In the genomic region with DNA sequence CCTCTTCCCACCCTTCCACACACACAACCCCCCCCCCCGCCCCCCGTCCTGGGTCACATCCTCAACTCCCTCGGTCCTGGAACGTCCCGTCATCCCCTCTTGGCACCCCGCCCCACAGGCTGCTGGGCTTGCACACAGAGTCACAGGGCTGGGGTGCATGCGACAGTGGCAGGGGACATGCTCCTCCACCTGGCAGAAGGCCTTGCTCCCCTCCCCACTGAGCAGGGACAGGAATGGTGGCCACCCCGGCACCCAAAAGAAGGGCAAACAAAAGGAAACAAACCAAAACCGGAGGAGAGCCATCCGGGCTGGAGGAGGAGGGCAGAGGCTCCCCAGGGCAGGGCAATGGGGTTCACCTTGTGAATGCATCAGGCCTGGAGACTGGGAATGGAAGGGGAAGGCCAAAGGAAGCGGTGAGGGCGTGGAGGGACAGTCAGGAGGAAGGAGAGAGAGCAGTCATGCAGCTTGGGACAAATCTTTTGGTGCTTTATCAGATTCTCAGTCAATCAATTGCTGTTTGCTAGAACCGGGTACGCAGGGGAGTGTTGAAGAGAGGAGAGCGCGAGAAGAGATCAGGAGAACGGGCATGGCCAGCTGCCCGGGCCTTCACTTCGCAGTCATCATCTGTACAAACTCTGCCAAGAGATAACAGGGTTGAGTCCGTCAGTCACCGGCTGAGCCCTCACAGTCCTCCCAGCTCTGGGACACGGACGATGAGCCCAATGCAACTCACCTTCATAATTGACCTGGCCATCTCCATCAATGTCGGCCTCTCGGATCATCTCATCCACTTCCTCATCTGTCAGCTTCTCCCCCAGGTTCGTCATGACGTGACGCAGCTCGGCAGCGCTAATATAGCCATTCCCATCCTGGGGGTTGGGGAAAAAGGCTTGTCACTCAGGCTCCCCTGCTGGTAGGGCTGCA, we compare ENCODE assay signal across 13 mouse cellular contexts. TPM values are rescaled to one million over a fixed set of nuclear protein-coding genes. Genes with fewer than 3 reads are reported as not detected.
DNase-seq lines count a peak whose midpoint lies in the region; ATAC-seq and TF ChIP-seq lines count a peak whose summit lies in the region.
"Had no signal": no experiment of that assay in that cellular context is flagged by ENCODE, and none has a peak within 500 bp of the region (broad histone marks: within the 10 kb centered on the region; RNA-seq: fewer than 3 reads in every experiment).

No protein-coding gene starts in this region.

- ATAC-seq in forebrain, embryonic 12.5 days (ENCODE audit: low FRiP score): no peak
- ATAC-seq in lung, embryonic 16.5 days (ENCODE audit: low read depth): 0 out of 2 replicates have a peak, but pooled peaks have one; percentile 12
- no peak for ATAC-seq in megakaryocyte, adult 5-6 weeks (ENCODE audit: poor library complexity, severe bottlenecking)
- ATAC-seq: inflammation-experienced regulatory T-cells, adult 6 months; midbrain, embryonic 13.5 days had no signal

- no peak for TF ChIP-seq CTCF in kidney, adult 2 months (conservative IDR thresholded peaks at IDR 0.05; ENCODE audit: insufficient read depth, insufficient read length, low read depth, low read length)
- TF ChIP-seq CTCF in cerebellum, adult 2 months (IDR thresholded peaks at IDR 0.05; ENCODE audit: borderline replicate concordance, insufficient read depth, low read depth, low read length): no peak

- WGBS in forebrain, embryonic 12.5 days: 89% methylated on average over 30 of the region's 30 CpGs
- WGBS in forebrain, embryonic 10.5 days: 89% methylated on average over 30 of the region's 30 CpGs
- WGBS in kidney, adult 2 months: 80% methylated on average over 30 of the region's 30 CpGs
- WGBS in lung, embryonic 16.5 days: 60% methylated on average over 30 of the region's 30 CpGs
- 45% methylated on average over 30 of the region's 30 CpGs for WGBS in cerebellum, adult 2 months

- no peak overlapping the region for H3K4me3 ChIP-seq in forebrain, embryonic 12.5 days (replicated peaks)
- H3K4me3 ChIP-seq in forebrain, embryonic 10.5 days: no peak overlapping the region
- H3K4me3 ChIP-seq in kidney, adult 2 months (ENCODE audit: insufficient read depth, low read depth, low read length): no peak overlapping the region
- no peak overlapping the region for H3K4me3 ChIP-seq in lung, embryonic 16.5 days (ENCODE audit: low read length)
- H3K4me3 ChIP-seq in cerebellum, adult 2 months (replicated peaks; ENCODE audit: insufficient read depth, low read depth, low read length): no peak overlapping the region
- H3K4me3 ChIP-seq: limb, embryonic 13.5 days; midbrain, embryonic 13.5 days; neural tube, embryonic 12.5 days had no signal

- no peak overlapping the region for H3K4me2 ChIP-seq in forebrain, embryonic 12.5 days
- no peak overlapping the region for H3K4me2 ChIP-seq in lung, embryonic 16.5 days (ENCODE audit: low read depth, low read length)
- H3K4me2 ChIP-seq: limb, embryonic 13.5 days; lung, embryonic 14.5 days; midbrain, embryonic 13.5 days; neural tube, embryonic 12.5 days had no signal

- H3K4me1 ChIP-seq in forebrain, embryonic 12.5 days: peaks cover 28% of the 10 kb centered on the region
- peaks cover 24% of the 10 kb centered on the region for H3K4me1 ChIP-seq in forebrain, embryonic 10.5 days
- peaks cover 7% of the 10 kb centered on the region for H3K4me1 ChIP-seq in kidney, adult 2 months (ENCODE audit: control insufficient read depth, insufficient read depth, low read length)
- peaks cover 25% of the 10 kb centered on the region for H3K4me1 ChIP-seq in lung, embryonic 16.5 days (replicated peaks; ENCODE audit: control insufficient read depth, insufficient read depth, low read length)
- peaks cover 46% of the 10 kb centered on the region for H3K4me1 ChIP-seq in cerebellum, adult 2 months (ENCODE audit: control insufficient read depth, insufficient read depth, low read length)

- no peaks in the 10 kb centered on the region for H3K27me3 ChIP-seq in forebrain, embryonic 12.5 days
- H3K27me3 ChIP-seq in forebrain, embryonic 10.5 days (ENCODE audit: poor library complexity, severe bottlenecking): no peaks in the 10 kb centered on the region
- H3K27me3 ChIP-seq in kidney, adult 2 months (replicated peaks; ENCODE audit: control insufficient read depth, insufficient read depth, low read length): no peaks in the 10 kb centered on the region
- no peaks in the 10 kb centered on the region for H3K27me3 ChIP-seq in lung, embryonic 16.5 days (ENCODE audit: control insufficient read depth, insufficient read depth, low read depth, low read length)
- H3K27me3 ChIP-seq in cerebellum, adult 2 months (ENCODE audit: control insufficient read depth, insufficient read depth, low read length): no peaks in the 10 kb centered on the region
- H3K27me3 ChIP-seq: limb, embryonic 13.5 days; midbrain, embryonic 13.5 days; neural tube, embryonic 12.5 days had no signal

- H3K36me3 ChIP-seq in forebrain, embryonic 12.5 days (replicated peaks): peaks cover 61% of the 10 kb centered on the region
- peaks cover 81% of the 10 kb centered on the region for H3K36me3 ChIP-seq in forebrain, embryonic 10.5 days (replicated peaks)
- 0 out of 2 replicates have a peak, but pooled peaks cover 2% of the 10 kb centered on the region for H3K36me3 ChIP-seq in kidney, adult 2 months (ENCODE audit: control insufficient read depth, insufficient read depth, low read length)
- peaks cover 23% of the 10 kb centered on the region for H3K36me3 ChIP-seq in lung, embryonic 16.5 days (ENCODE audit: control insufficient read depth, insufficient read depth, low read length)

- no peaks in the 10 kb centered on the region for H3K9me3 ChIP-seq in forebrain, embryonic 12.5 days
- no peaks in the 10 kb centered on the region for H3K9me3 ChIP-seq in forebrain, embryonic 10.5 days
- no peaks in the 10 kb centered on the region for H3K9me3 ChIP-seq in lung, embryonic 16.5 days (ENCODE audit: control insufficient read depth, low read length)
- H3K9me3 ChIP-seq: limb, embryonic 13.5 days; midbrain, embryonic 13.5 days; neural tube, embryonic 12.5 days had no signal

- no peak for DNase-seq in forebrain, embryonic 10.5 days (ENCODE audit: extremely low spot score, low spot score)
- peak; percentile 44 for DNase-seq in kidney, adult 2 months
- DNase-seq in kidney, postnatal 4 days: no peak
- DNase-seq in lung, postnatal 25 days (ENCODE audit: low spot score): no peak
- DNase-seq in cerebellum, adult 2 months: peak; percentile 55 to 62
- DNase-seq: lung, embryonic 14.5 days had no signal

- H3K27ac ChIP-seq in forebrain, embryonic 12.5 days: peak overlapping the region; percentile 21; the same call in 1 of the 2 replicates
- no peak overlapping the region for H3K27ac ChIP-seq in forebrain, embryonic 10.5 days
- H3K27ac ChIP-seq in kidney, adult 2 months (ENCODE audit: insufficient read depth, low read depth, low read length): no peak overlapping the region
- no peak overlapping the region for H3K27ac ChIP-seq in lung, embryonic 16.5 days (ENCODE audit: low read length)
- H3K27ac ChIP-seq in cerebellum, adult 2 months (ENCODE audit: insufficient read depth, low read length): no peak overlapping the region
- H3K27ac ChIP-seq: limb, embryonic 13.5 days; midbrain, embryonic 13.5 days; neural tube, embryonic 12.5 days had no signal

- no peak for TF ChIP-seq POLR2A in kidney, adult 2 months (IDR thresholded peaks at IDR 0.05; ENCODE audit: low read depth, low read length)
- no peak for TF ChIP-seq POLR2A in cerebellum, adult 2 months (IDR thresholded peaks at IDR 0.05; ENCODE audit: borderline replicate concordance, insufficient read depth, low read length)

- H3K9ac ChIP-seq in forebrain, embryonic 12.5 days: no peak overlapping the region
- no peak overlapping the region for H3K9ac ChIP-seq in lung, embryonic 16.5 days (ENCODE audit: low read length)
- H3K9ac ChIP-seq: limb, embryonic 13.5 days; lung, embryonic 14.5 days; midbrain, embryonic 13.5 days; neural tube, embryonic 12.5 days had no signal

RNA-seq across cellular contexts. Expression of gene Calm3, which starts 7.3 kb away (rescaled TPM):
- polyA plus RNA-seq in forebrain, embryonic 12.5 days (2016; fragmentation: Nextera tagmentation; extraction: Ambion mirVana): 227 and 234 TPM in 2 replicates
- polyA plus RNA-seq in forebrain, embryonic 10.5 days (2016; fragmentation: Nextera tagmentation; extraction: Ambion mirVana): 156 and 163 TPM in 2 replicates
- polyA plus RNA-seq in kidney, adult 2 months (2012; rRNA removed): 305 and 325 TPM in 2 replicates
- polyA plus RNA-seq in lung, embryonic 16.5 days (2015; fragmentation: Nextera tagmentation; extraction: Ambion mirVana): 116 and 118 TPM in 2 replicates
- 1,355 and 1,504 TPM in 2 replicates for polyA plus RNA-seq in cerebellum, adult 2 months (2012; rRNA removed)
- 113 and 140 TPM in 2 replicates for total RNA-seq in megakaryocyte, adult 5-6 weeks (2015)
- total RNA-seq in megakaryocyte, adult 5-6 weeks (2017): 322 and 392 TPM in 2 replicates

RNA-seq across cellular contexts. Expression of gene Ptgir, which starts 10.3 kb away (rescaled TPM):
- polyA plus RNA-seq in forebrain, embryonic 12.5 days (2016; fragmentation: Nextera tagmentation; extraction: Ambion mirVana): 0.24 and 0.51 TPM in 2 replicates
- polyA plus RNA-seq in forebrain, embryonic 10.5 days (2016; fragmentation: Nextera tagmentation; extraction: Ambion mirVana): 0.10 TPM in 2 replicates
- 4.0 and 5.0 TPM in 2 replicates for polyA plus RNA-seq in kidney, adult 2 months (2012; rRNA removed)
- 2.6 and 2.8 TPM in 2 replicates for polyA plus RNA-seq in lung, embryonic 16.5 days (2015; fragmentation: Nextera tagmentation; extraction: Ambion mirVana)
- 0.11 TPM in 2 replicates for polyA plus RNA-seq in cerebellum, adult 2 months (2012; rRNA removed)
- 16.0 and 18.1 TPM in 2 replicates for total RNA-seq in megakaryocyte, adult 5-6 weeks (2015)
- 14.5 and 16.6 TPM in 2 replicates for total RNA-seq in megakaryocyte, adult 5-6 weeks (2017)

RNA-seq across cellular contexts. Expression of gene Gng8, which starts 25.0 kb away (rescaled TPM):
- 14.7 and 16.4 TPM in 2 replicates for polyA plus RNA-seq in forebrain, embryonic 12.5 days (2016; fragmentation: Nextera tagmentation; extraction: Ambion mirVana)
- polyA plus RNA-seq in forebrain, embryonic 10.5 days (2016; fragmentation: Nextera tagmentation; extraction: Ambion mirVana): 5.5 and 6.6 TPM in 2 replicates
- 3.6 and 3.7 TPM in 2 replicates for polyA plus RNA-seq in kidney, adult 2 months (2012; rRNA removed)
- polyA plus RNA-seq in lung, embryonic 16.5 days (2015; fragmentation: Nextera tagmentation; extraction: Ambion mirVana): 12.9 and 13.0 TPM in 2 replicates
- 10.0 and 14.0 TPM in 2 replicates for polyA plus RNA-seq in cerebellum, adult 2 months (2012; rRNA removed)
- not detected in 2 replicates for total RNA-seq in megakaryocyte, adult 5-6 weeks (2015)
- total RNA-seq in megakaryocyte, adult 5-6 weeks (2017): 0.48 TPM in 1 of 2 replicates, not detected in the other
- polyA plus RNA-seq: inflammation-experienced regulatory T-cells, adult 6 months had no signal

RNA-seq across cellular contexts. Expression of gene Pnmal2, which starts 27.9 kb away (rescaled TPM):
- polyA plus RNA-seq in forebrain, embryonic 12.5 days (2016; fragmentation: Nextera tagmentation; extraction: Ambion mirVana): 52.6 and 53.3 TPM in 2 replicates
- 4.3 and 6.8 TPM in 2 replicates for polyA plus RNA-seq in forebrain, embryonic 10.5 days (2016; fragmentation: Nextera tagmentation; extraction: Ambion mirVana)
- 3.6 and 4.0 TPM in 2 replicates for polyA plus RNA-seq in kidney, adult 2 months (2012; rRNA removed)
- polyA plus RNA-seq in lung, embryonic 16.5 days (2015; fragmentation: Nextera tagmentation; extraction: Ambion mirVana): 5.1 and 5.5 TPM in 2 replicates
- 135 and 136 TPM in 2 replicates for polyA plus RNA-seq in cerebellum, adult 2 months (2012; rRNA removed)
- total RNA-seq in megakaryocyte, adult 5-6 weeks (2015): not detected in 2 replicates
- not detected in 2 replicates for total RNA-seq in megakaryocyte, adult 5-6 weeks (2017)
- polyA plus RNA-seq: inflammation-experienced regulatory T-cells, adult 6 months had no signal

RNA-seq across cellular contexts. Expression of gene Dact3, which starts 41.5 kb away (rescaled TPM):
- polyA plus RNA-seq in forebrain, embryonic 12.5 days (2016; fragmentation: Nextera tagmentation; extraction: Ambion mirVana): 2.6 and 3.2 TPM in 2 replicates
- 1.9 and 2.2 TPM in 2 replicates for polyA plus RNA-seq in forebrain, embryonic 10.5 days (2016; fragmentation: Nextera tagmentation; extraction: Ambion mirVana)
- polyA plus RNA-seq in kidney, adult 2 months (2012; rRNA removed): 5.5 and 7.5 TPM in 2 replicates
- polyA plus RNA-seq in lung, embryonic 16.5 days (2015; fragmentation: Nextera tagmentation; extraction: Ambion mirVana): 2.1 and 2.2 TPM in 2 replicates
- polyA plus RNA-seq in cerebellum, adult 2 months (2012; rRNA removed): 60.8 and 68.2 TPM in 2 replicates
- 0.09 and 0.23 TPM in 2 replicates for total RNA-seq in megakaryocyte, adult 5-6 weeks (2015)
- 0.15 and 0.16 TPM in 2 replicates for total RNA-seq in megakaryocyte, adult 5-6 weeks (2017)
- polyA plus RNA-seq: inflammation-experienced regulatory T-cells, adult 6 months had no signal

Comparison
In these comparisons a context has a peak if more than half of its experiments do, and no peak if none do; other contexts are left out.
1. DNase-seq: peak in kidney, adult 2 months (single experiment) and cerebellum, adult 2 months (2 of 2); none in forebrain, embryonic 10.5 days (single experiment), kidney, postnatal 4 days (0 of 2) and lung, postnatal 25 days (single experiment).